Mouse (Mus musculus): ENCODE data around the gene 0610040J01Rik. TPM values are rescaled to one million over a fixed set of nuclear protein-coding genes. Genes with fewer than 3 reads are reported as not detected.

Gene 0610040J01Rik
- total RNA-seq (2021): 1 to 10 TPM; 4.5 to 5.1 TPM

DNA sequence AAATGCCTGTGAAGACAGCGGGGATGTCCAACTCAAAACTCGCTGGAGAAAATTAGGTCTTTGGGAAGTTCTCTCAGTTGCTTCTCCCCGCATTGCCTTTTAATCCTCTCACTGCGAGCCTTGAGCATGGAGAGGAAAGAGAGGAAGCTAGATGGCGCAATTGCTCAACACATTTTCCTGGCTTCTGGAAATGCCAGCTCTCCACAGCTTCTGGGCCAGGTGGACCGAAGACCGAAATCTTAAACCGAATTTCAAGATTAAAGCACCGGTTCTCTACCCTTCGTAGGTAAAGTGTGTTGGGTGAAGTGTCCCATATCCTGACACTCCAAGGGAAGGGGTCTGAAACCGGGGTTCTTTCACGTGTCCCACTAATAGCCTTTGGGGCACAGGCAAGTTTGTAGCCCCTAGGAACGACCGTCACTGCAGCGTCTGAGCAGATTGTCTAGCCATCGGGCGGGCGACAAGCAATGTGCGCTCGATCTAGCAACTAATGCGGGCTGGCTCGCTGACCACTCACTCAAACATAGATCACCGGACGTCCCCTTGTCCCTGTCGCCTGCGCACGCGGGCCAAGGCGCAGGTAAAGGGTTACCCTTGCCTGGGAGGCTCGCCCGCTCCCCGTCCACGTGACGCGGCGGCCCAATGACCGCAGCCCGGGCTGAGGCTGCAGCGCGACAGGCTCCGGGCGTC lies at the start of gene 0610040J01Rik:
TSS of gene 0610040J01Rik (plus strand) at position 545 of the 690 bp plus-strand sequence.
- peak; percentile 53 to 55 for DNase-seq (ENCODE audit: extremely low spot score in 1 of 2, low spot score in 1 of 2)

- peak in 1 of 2 experiments; percentile 31 for DNase-seq (ENCODE audit: extremely low spot score in 1 of 2, low spot score in 1 of 2)
These were observed 46.3 kb upstream of the 0610040J01Rik start for GRCm38 (mm10) chr5:63765886-63766285.

DNA sequence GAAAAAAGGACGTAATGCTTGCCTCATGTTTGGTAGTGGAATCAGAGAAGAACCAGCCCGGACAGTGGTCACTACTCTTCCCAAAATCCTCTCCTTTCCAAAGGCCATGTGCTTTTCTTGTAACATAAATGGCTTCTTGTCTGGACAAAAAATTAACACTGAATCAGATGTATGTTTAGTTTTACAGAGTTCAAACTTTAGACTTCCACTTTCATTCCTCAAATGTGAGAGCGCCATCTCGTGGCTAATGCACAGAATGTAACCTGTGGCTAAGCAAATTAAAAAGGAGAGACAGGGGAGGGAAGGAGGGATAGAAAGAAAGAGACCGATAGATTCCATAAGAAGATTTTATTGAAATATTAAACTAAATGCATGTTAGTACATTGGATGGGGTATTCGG lies 45.4 kb upstream of the 0610040J01Rik start:
- peak; percentile 44 to 73 for DNase-seq (ENCODE audit: extremely low spot score in 1 of 2, low spot score in 1 of 2)

DNA sequence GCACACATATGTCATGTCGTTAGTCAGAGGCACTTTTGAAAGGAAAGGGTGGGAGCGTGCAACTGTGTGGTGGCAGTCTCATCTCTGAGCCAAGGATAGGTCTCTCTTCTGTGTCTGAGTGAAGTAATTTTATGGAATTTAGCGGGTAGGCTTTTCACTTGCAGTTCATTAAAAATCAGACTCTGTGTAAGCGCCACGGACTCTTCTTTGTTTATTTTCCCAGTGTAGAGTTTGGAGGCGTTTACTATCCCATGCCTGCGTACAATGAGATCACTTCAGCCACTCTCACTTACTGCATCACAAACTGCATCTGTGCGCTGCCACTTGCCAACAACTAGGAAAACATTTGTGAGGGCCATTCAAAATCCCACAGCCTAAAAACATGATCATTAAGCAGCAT lies 44.7 kb upstream of the 0610040J01Rik start:
- DNase-seq (ENCODE audit: extremely low spot score in 1 of 2, low spot score in 1 of 2): no peak

- no peak for DNase-seq (ENCODE audit: extremely low spot score in 1 of 2, low spot score in 1 of 2)
These were observed 43.9 kb upstream of the 0610040J01Rik start for GRCm38 (mm10) chr5:63768220-63768619.

DNA sequence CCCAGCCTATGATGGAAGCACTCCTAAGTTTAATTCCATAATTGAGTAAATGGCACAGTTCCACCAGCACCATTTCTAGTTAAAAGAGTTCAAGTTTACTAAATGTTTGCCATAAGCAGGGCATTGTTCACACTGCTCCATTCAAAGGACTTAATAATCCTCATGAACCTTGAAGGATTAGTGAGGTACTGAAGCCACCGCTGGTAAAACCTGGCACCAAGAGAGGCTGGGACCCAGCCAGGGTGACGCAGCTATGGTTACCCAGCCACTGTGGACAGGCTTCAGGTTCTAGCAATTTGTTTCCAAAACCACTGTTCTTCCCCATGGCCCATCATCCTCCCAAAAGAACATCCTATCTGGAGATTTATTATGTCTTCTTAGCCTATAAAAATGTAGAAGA lies 39.2 kb upstream of the 0610040J01Rik start:
- no peak for DNase-seq (ENCODE audit: extremely low spot score in 1 of 2, low spot score in 1 of 2)

DNA sequence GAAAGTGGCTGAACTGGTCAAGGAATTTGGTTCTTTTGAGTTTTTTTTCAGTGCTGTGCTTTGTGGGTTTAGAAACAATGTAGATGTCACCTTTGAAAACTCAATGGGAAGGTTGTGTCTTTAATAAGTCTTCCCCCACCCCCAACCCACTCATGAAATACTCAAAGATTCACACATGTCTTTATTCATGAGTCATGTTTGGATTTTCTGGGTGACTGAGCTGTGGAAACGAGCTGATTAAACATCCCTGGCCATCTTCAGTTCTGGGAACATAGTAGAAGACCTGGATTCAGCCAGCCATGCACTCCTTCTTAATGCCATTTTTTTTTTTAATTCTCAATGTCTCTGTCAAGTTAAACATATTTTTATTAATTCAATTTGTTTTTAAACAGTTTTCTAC lies 38.6 kb upstream of the 0610040J01Rik start:
- no peak for DNase-seq (ENCODE audit: extremely low spot score in 1 of 2, low spot score in 1 of 2)

- no peak for DNase-seq (ENCODE audit: extremely low spot score in 1 of 2, low spot score in 1 of 2)
These were observed 23.9 kb upstream of the 0610040J01Rik start for GRCm38 (mm10) chr5:63788156-63788826.

DNA sequence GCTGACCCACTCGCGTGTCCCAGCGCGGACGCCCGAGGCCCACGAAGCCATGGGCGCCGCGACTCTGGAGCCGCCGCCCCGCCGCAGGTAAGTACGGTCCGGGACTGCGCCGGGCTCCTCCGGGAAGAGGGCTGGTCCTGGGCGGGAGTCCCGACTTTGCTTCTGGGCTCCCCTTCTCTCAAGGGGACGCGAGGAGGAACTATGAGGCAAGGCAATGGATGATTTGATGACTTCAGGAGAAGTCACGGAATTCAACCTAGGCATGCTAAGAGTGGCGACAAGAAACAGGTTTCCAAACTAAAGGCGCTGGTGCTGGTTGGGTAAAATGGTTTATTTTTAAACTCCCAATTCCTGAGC lies 324 bp downstream of the 0610040J01Rik start:
- DNase-seq (ENCODE audit: extremely low spot score in 1 of 2, low spot score in 1 of 2): no peak

GRCm38 (mm10) chr5:63816643-63817042 lies 4.5 kb downstream of the 0610040J01Rik start:
- no peak for DNase-seq (ENCODE audit: extremely low spot score in 1 of 2, low spot score in 1 of 2)

GRCm38 (mm10) chr5:63817270-63817669 lies 5.1 kb downstream of the 0610040J01Rik start:
- DNase-seq (ENCODE audit: extremely low spot score in 1 of 2, low spot score in 1 of 2): no peak

- no peak for DNase-seq (ENCODE audit: extremely low spot score in 1 of 2, low spot score in 1 of 2)
These were observed 6.8 kb downstream of the 0610040J01Rik start for GRCm38 (mm10) chr5:63818975-63819374.

DNA sequence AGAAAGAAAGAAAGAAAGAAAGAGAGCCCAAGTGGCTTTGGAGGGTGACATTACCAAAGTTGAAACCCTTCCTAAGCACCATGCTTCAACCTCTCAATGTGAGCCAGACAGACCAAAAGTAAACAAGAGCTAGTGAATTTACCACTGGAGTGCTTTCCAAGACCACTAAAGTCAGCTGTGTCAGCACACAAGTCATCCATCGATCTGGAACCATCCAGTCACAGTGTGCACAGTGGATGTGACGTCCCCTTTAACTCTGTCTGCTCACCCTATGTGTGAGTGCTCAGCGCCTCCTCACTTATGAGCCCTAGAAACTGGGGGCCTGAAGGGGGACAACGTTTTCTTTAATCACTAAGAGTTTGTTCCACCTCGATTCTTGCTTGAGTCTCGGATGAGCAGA lies 7.4 kb downstream of the 0610040J01Rik start:
- DNase-seq (ENCODE audit: extremely low spot score in 1 of 2, low spot score in 1 of 2): no peak

DNA sequence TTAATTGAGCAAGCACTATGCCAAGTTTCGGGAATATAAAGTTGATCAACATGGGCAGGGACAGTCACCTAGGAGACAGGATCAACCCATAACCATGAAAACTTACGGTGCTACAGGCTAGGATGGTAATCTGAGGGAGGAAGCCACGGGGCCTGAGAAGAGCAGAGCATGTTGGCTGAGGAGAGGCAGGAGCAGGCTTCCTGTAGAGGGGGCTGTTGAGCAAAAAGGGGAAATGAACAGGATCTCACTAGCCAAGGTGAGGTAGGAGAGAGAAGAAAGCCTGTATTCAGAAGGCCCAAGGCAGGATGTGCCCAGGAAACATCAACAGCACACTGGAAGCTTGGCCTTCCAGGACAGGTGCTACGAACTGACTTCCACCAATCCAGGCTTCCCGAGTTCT lies 9.0 kb downstream of the 0610040J01Rik start:
- peak in 1 of 2 experiments; percentile 30 for DNase-seq (ENCODE audit: extremely low spot score in 1 of 2, low spot score in 1 of 2)

DNA sequence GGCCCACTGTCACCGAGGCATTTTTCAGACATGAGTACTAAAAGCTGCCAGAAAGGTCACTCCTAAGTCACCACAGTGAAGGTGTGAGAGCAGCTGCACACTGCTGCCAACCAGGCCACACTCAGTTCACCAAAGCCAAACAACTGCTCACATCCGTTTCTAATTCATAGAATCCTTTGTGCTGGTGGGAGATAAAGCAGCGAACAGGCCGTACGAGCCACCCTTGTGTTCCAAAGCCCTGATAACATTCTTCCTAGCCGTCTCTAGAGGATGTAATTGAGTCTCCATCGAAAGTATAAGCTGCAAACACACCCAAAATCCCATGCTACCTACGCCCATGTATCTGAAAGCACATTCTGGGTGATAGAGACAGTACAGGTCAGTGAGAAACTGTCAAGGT lies 9.7 kb downstream of the 0610040J01Rik start:
- DNase-seq (ENCODE audit: extremely low spot score in 1 of 2, low spot score in 1 of 2): no peak

GRCm38 (mm10) chr5:63823362-63824332 lies 11.5 kb downstream of the 0610040J01Rik start:
- no peak for DNase-seq (ENCODE audit: extremely low spot score in 1 of 2, low spot score in 1 of 2)

DNA sequence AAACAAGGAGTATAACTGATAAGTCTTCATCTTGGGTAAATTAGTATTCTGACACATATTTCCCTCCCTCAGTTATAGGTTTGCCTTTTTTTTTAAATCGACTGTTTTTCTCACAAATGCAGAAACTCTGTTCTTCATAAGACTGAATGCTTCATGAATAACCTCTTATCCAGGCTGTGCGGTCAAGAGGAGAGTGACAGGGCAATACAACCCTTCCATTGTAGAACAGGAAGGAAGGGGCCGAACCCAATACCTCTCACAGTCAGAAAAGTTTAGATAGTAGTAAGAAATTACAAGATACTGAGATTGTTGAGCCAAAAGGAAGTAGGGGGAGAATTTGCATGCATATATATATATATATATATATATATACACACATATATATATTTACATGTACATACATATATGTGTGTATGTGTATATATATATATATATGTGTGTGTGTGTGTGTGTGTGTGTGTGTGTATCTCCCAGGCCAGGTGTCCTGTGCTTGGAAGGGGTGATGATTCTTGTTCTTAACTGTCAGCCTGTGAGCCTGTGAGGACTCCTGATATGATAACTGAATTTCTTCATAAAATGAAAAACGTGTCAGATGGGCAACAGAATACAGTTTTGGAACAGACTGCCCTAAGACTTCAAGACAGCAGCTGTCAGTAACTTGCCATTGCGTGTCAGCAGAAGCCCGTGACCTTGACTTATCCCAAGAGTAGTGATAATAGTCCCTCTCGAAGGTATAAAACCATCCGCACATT lies 12.6 kb downstream of the 0610040J01Rik start:
- DNase-seq (ENCODE audit: extremely low spot score in 1 of 2, low spot score in 1 of 2): no peak

DNA sequence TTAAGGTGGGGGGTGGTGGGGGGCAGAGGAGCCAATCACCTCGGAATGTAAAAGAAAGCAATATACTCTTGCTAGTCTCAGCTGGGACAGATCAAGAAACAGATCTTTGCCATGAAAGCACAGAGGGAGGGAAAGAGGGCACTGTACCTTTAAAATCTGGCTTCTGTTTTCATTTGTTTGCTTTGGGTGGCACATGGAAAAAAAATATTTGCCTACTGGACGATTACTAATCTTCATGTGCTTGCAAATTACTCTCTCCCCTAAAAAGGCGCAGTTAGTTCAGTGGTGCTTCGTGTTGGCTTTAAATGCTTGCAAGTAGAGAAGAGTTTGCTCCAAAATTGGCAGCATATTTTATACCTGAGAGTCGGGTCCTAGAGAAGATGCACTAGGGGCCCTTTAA lies 13.7 kb downstream of the 0610040J01Rik start:
- DNase-seq (ENCODE audit: extremely low spot score in 1 of 2, low spot score in 1 of 2): no peak

DNA sequence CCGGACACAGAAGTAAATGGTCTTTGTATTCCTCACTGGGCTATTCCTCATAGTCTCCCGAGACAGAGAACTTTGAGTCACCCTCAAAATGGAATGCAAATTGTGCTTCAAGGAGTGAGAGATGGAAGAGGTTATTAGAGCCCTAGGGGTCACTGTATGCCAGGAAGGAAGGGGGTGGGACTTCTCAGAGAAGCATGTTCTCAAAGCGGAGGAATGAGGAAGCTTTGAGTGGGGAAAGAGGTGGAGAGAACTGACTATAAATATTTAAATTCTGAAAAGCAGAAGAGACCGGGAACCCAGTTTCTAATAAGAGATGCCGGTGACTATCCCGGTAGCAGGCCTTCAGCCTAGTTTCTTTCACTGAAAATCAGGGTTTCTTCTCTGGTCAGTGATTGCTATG lies 14.8 kb downstream of the 0610040J01Rik start:
- DNase-seq (ENCODE audit: extremely low spot score in 1 of 2, low spot score in 1 of 2): no peak

GRCm38 (mm10) chr5:63827415-63828053 lies 15.4 kb downstream of the 0610040J01Rik start:
- no peak for DNase-seq (ENCODE audit: extremely low spot score in 1 of 2, low spot score in 1 of 2)
